Mouse (Mus musculus) MEL (cell line): ENCODE measurements around the gene Spef1. TPM values are rescaled to one million over a fixed set of nuclear protein-coding genes. Genes with fewer than 3 reads are reported as not detected.
A peak's percentile ranks its signal among the peaks of the same experiment; 100 is the strongest.

Experiments
- DNase-seq: peaks from one replicate; pipeline ENCODE4 v3.0.0; 2011; ENCODE audit warnings: low read depth, low spot score
- H3K27ac ChIP-seq: 2 replicates; pipeline ENCODE4 v1.5.1; 2012; ENCODE audit warnings: low read depth, mild to moderate bottlenecking, control low read depth, low read length, moderate library complexity; ENCODE audit not compliant: control insufficient read depth
- H3K27me3 ChIP-seq, 2 experiments: fragments of 150-350 bp in 1 of 2; sonication (generic) in 1 of 2; 2 replicates each; pipeline ENCODE4 v1.6.1; 2012; ENCODE audit warnings: low read length in 2 of 2, mild to moderate bottlenecking in 2 of 2, improper control_type of control experiment in 1 of 2, moderate library complexity in 1 of 2; ENCODE audit not compliant: insufficient read depth in 2 of 2, control insufficient read depth in 1 of 2
- H3K36me3 ChIP-seq, 2 experiments: 2 replicates each; pipeline ENCODE4 v1.6.1; 2012 to 2014; ENCODE audit warnings: low read length in 2 of 2, improper control_type of control experiment in 1 of 2, inconsistent platforms in 1 of 2, mild to moderate bottlenecking in 1 of 2; ENCODE audit not compliant: insufficient read depth in 2 of 2, control insufficient read depth in 1 of 2
- H3K4me1 ChIP-seq, 2 experiments: fragments of 150-350 bp in 1 of 2; sonication (generic) in 1 of 2; 2 replicates each; pipeline ENCODE4 v1.6.1; 2012; ENCODE audit warnings: low read length in 2 of 2, improper control_type of control experiment in 1 of 2, mild to moderate bottlenecking in 1 of 2; ENCODE audit not compliant: insufficient read depth in 2 of 2, control insufficient read depth in 1 of 2
- H3K4me3 ChIP-seq, 2 experiments: fragments of 150-350 bp in 1 of 2; sonication (generic) in 1 of 2; 2 replicates each; pipeline ENCODE4 v1.5.1; 2012; ENCODE audit warnings: low read depth in 2 of 2, low read length in 2 of 2, mild to moderate bottlenecking in 2 of 2, moderate library complexity in 2 of 2, control low read depth in 1 of 2, improper control_type of control experiment in 1 of 2; ENCODE audit not compliant: control insufficient read depth in 1 of 2, insufficient read depth in 1 of 2
- H3K79me2 ChIP-seq: 2 replicates; pipeline ENCODE4 v1.6.1; 2012; ENCODE audit warnings: mild to moderate bottlenecking, low read length, moderate library complexity; ENCODE audit not compliant: control insufficient read depth, poor library complexity, insufficient read depth
- H3K9ac ChIP-seq: 2 replicates; pipeline ENCODE4 v1.6.1; 2012; ENCODE audit warnings: low read depth, mild to moderate bottlenecking, control low read depth, low read length, moderate library complexity; ENCODE audit not compliant: control insufficient read depth, poor library complexity, severe bottlenecking
- H3K9me3 ChIP-seq: fragments of 150-350 bp; sonication (generic); replicated peaks from 2 replicates; pipeline ENCODE4 v1.6.1; 2012; ENCODE audit warnings: mild to moderate bottlenecking, low read length, improper control_type of control experiment, moderate library complexity; ENCODE audit not compliant: insufficient read depth
- CTCF ChIP-seq, 3 experiments: IDR thresholded peaks in 2 of 3; conservative IDR thresholded peaks in 1 of 3; 2 replicates each; pipeline ENCODE4 v1.5.1; 2011 to 2012; ENCODE audit warnings: low read length in 3 of 3, low read depth in 2 of 3, mild to moderate bottlenecking in 2 of 3, improper control_type of control experiment in 1 of 3, inconsistent platforms in 1 of 3, mixed read lengths in 1 of 3, moderate library complexity in 1 of 3; ENCODE audit not compliant: control insufficient read depth in 1 of 3, insufficient read depth in 1 of 3, poor library complexity in 1 of 3, severe bottlenecking in 1 of 3
- EP300 ChIP-seq, 2 experiments: IDR thresholded peaks; 2 replicates each; pipeline ENCODE4 v1.6.1; 2011; ENCODE audit warnings: improper control_type of control experiment in 2 of 2, low read length in 2 of 2, low read depth in 1 of 2, mild to moderate bottlenecking in 1 of 2
- ETS1 ChIP-seq: IDR thresholded peaks from 2 replicates; pipeline ENCODE4 v1.6.1; 2012; ENCODE audit warnings: low read depth, mild to moderate bottlenecking, inconsistent platforms, low read length, improper control_type of control experiment, moderate library complexity
- GATA1 ChIP-seq: IDR thresholded peaks from 2 replicates; pipeline ENCODE4 v1.6.1; 2011; ENCODE audit warnings: low read depth, low read length, improper control_type of control experiment
- JUND ChIP-seq: IDR thresholded peaks from 2 replicates; pipeline ENCODE4 v1.6.1; 2011; ENCODE audit warnings: low read depth, mild to moderate bottlenecking, improper control_type of control experiment, low read length
- MAFK ChIP-seq: IDR thresholded peaks from 2 replicates; pipeline ENCODE4 v1.6.1; 2011; ENCODE audit warnings: low read depth, mild to moderate bottlenecking, low read length, improper control_type of control experiment, borderline replicate concordance
- MAX ChIP-seq: IDR thresholded peaks from 2 replicates; pipeline ENCODE4 v1.6.1; 2011; ENCODE audit warnings: low read length, improper control_type of control experiment
- MEF2A ChIP-seq: IDR thresholded peaks from 2 replicates; pipeline ENCODE4 v1.6.1; 2014; ENCODE audit warnings: low read depth, mild to moderate bottlenecking, inconsistent platforms, low read length, improper control_type of control experiment; ENCODE audit not compliant: poor library complexity, insufficient replicate concordance, severe bottlenecking; ENCODE audit errors: extremely low read depth
- MXI1 ChIP-seq: IDR thresholded peaks from 2 replicates; pipeline ENCODE4 v1.6.1; 2011; ENCODE audit warnings: mild to moderate bottlenecking, low read depth, low read length, improper control_type of control experiment
- MYB ChIP-seq: IDR thresholded peaks from 2 replicates; pipeline ENCODE4 v1.6.1; 2011; ENCODE audit warnings: mild to moderate bottlenecking, low read depth, low read length, improper control_type of control experiment
- MYC ChIP-seq: IDR thresholded peaks from 2 replicates; pipeline ENCODE4 v1.6.1; 2011; ENCODE audit warnings: low read depth, mild to moderate bottlenecking, low read length, improper control_type of control experiment, moderate library complexity
- NELFE ChIP-seq: IDR thresholded peaks from 2 replicates; pipeline ENCODE4 v1.6.1; 2011; ENCODE audit warnings: low read depth, low read length, improper control_type of control experiment
- NRF1 ChIP-seq: IDR thresholded peaks from 2 replicates; pipeline ENCODE4 v1.6.1; 2014; ENCODE audit warnings: low read depth, mild to moderate bottlenecking, inconsistent platforms, low read length, improper control_type of control experiment, moderate library complexity; ENCODE audit not compliant: poor library complexity, insufficient read depth, severe bottlenecking
- POLR2A ChIP-seq, 2 experiments: IDR thresholded peaks; 2 replicates each; pipeline ENCODE4 v1.6.1; 2011 to 2012; ENCODE audit warnings: low read length in 2 of 2, mild to moderate bottlenecking in 2 of 2, control low read depth in 1 of 2, improper control_type of control experiment in 1 of 2, low read depth in 1 of 2, moderate library complexity in 1 of 2; ENCODE audit not compliant: control insufficient read depth in 1 of 2, insufficient read depth in 1 of 2, poor library complexity in 1 of 2
- POLR2AphosphoS2 ChIP-seq: IDR thresholded peaks from 2 replicates; pipeline ENCODE4 v1.6.1; 2011; ENCODE audit warnings: low read length, improper control_type of control experiment
- RCOR1 ChIP-seq: IDR thresholded peaks from 2 replicates; pipeline ENCODE4 v1.6.1; 2012; ENCODE audit warnings: low read depth, mild to moderate bottlenecking, inconsistent platforms, low read length, improper control_type of control experiment
- SIN3A ChIP-seq: IDR thresholded peaks from 2 replicates; pipeline ENCODE4 v1.6.1; 2012; ENCODE audit warnings: low read length, improper control_type of control experiment, inconsistent platforms
- TAL1 ChIP-seq: IDR thresholded peaks from 2 replicates; pipeline ENCODE4 v1.6.1; 2012; ENCODE audit warnings: mild to moderate bottlenecking, inconsistent platforms, low read length, moderate library complexity, mixed read lengths
- TCF12 ChIP-seq: IDR thresholded peaks from 2 replicates; pipeline ENCODE4 v1.6.1; 2014; ENCODE audit warnings: low read depth, mild to moderate bottlenecking, inconsistent platforms, low read length, improper control_type of control experiment, moderate library complexity
- UBTF ChIP-seq: IDR thresholded peaks from 2 replicates; pipeline ENCODE4 v1.6.1; 2012; ENCODE audit warnings: low read depth, mild to moderate bottlenecking, inconsistent platforms, low read length, improper control_type of control experiment, moderate library complexity, borderline replicate concordance; ENCODE audit not compliant: insufficient read depth
- USF1 ChIP-seq: IDR thresholded peaks from 2 replicates; pipeline ENCODE4 v1.6.1; 2014; ENCODE audit warnings: low read depth, mild to moderate bottlenecking, inconsistent platforms, low read length, improper control_type of control experiment, moderate library complexity
- ZC3H11A ChIP-seq: IDR thresholded peaks from 2 replicates; pipeline ENCODE4 v1.6.1; 2012; ENCODE audit warnings: low read depth, mild to moderate bottlenecking, inconsistent platforms, low read length, improper control_type of control experiment
- ZMIZ1 ChIP-seq: IDR thresholded peaks from 2 replicates; pipeline ENCODE4 v1.6.1; 2012; ENCODE audit warnings: low read depth, mild to moderate bottlenecking, inconsistent platforms, low read length, improper control_type of control experiment, moderate library complexity
- ZNF384 ChIP-seq: IDR thresholded peaks from 2 replicates; pipeline ENCODE4 v1.6.1; 2012; ENCODE audit warnings: low read depth, mild to moderate bottlenecking, inconsistent platforms, low read length, improper control_type of control experiment
- polyA plus RNA-seq, 2 experiments: library from polyadenylated mRNA; stranded (reverse) in 1 of 2; unstranded in 1 of 2; fragments of >175 nt in 1 of 2; fragments of >200 nt in 1 of 2; gene quantifications; 2 replicates each; pipeline versions ENCODE4 v1.2.1 to v1.2.4; 2012; ENCODE audit warnings: low replicate concordance in 2 of 2, low read depth in 1 of 2; ENCODE audit not compliant: insufficient read length in 2 of 2, insufficient read depth in 1 of 2, missing spikeins in 1 of 2
- total RNA-seq: library from RNA; depleted of rRNA; stranded (reverse); fragments of 300-350 nt; gene quantifications from 2 replicates; pipeline ENCODE4 v1.2.3, GENCODE M21; 2012

Gene Spef1
- total and polyA plus RNA-seq, 3 experiments: 1.2 to 1.8 TPM; not detected in 1

DNA sequence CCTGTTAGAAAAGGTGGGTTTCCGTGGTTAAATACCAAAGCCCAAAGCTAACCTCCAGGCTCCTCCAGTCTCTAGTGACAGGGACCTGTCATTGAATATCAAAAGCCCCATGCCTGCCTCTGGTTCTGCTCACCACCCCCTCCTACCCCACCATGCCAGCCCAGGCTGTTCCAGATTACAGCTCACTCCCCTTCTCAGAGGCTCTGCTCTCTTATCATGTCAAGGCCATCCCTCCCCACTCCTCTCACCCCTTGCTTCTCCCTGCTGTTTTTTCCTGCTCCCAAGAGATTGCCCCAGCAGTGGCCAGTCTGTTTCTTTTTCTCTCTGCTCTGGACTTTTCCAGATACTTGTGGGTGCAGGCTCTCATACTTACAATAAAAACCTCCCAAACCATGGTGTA is 36.5 kb upstream of the Spef1 start:
- H3K4me3 ChIP-seq: no peak overlapping the region
- H3K27me3 ChIP-seq: no peaks in the 10 kb centered on the region
- no peak overlapping the region for H3K9ac ChIP-seq
- no peak overlapping the region for H3K27ac ChIP-seq
- peaks cover 0 to 24% of the 10 kb centered on the region in 2 experiments; a peak in 2 of 4 replicates for H3K36me3 ChIP-seq
- no peaks in the 10 kb centered on the region for H3K79me2 ChIP-seq
- no peak for TF ChIP-seq ZNF384
- no peak for TF ChIP-seq MAFK
- TF ChIP-seq MYB: no peak
- TF ChIP-seq MEF2A: no peak
- no peak for TF ChIP-seq ETS1
- TF ChIP-seq UBTF: no peak
- TF ChIP-seq ZC3H11A: no peak
- no peak for TF ChIP-seq RCOR1
- TF ChIP-seq MXI1: no peak
- TF ChIP-seq JUND: no peak
- TF ChIP-seq CTCF (IDR thresholded peaks at IDR 0.05 in 2 of 3, conservative IDR thresholded peaks at IDR 0.05 in 1 of 3; ENCODE audit: control insufficient read depth in 1 of 3, insufficient read depth in 1 of 3, low read depth in 2 of 3, low read length in 3 of 3, poor library complexity in 1 of 3, severe bottlenecking in 1 of 3): no peak
- TF ChIP-seq POLR2A (IDR thresholded peaks at IDR 0.05; ENCODE audit: control insufficient read depth in 1 of 2, insufficient read depth in 1 of 2, low read depth in 1 of 2, low read length in 2 of 2, poor library complexity in 1 of 2): no peak
- TF ChIP-seq TCF12: 0 out of 2 replicates have a peak, but pooled peaks have one; percentile 14
- no peak for TF ChIP-seq SIN3A
- peak; percentile 42 for TF ChIP-seq TAL1
- TF ChIP-seq USF1: no peak
- no peak for TF ChIP-seq MYC
- TF ChIP-seq GATA1: peak; percentile 36; the same call in 1 of the 2 replicates
- TF ChIP-seq ZMIZ1: no peak
- peak; percentile 9 to 47; a peak in 1 of 4 replicates for TF ChIP-seq EP300 (IDR thresholded peaks at IDR 0.05; ENCODE audit: low read depth in 1 of 2, low read length in 2 of 2)
- TF ChIP-seq MAX: no peak
- TF ChIP-seq NRF1: no peak
- TF ChIP-seq NELFE: no peak
- no peak for TF ChIP-seq POLR2AphosphoS2
- TF ChIP-seq, all 39 proteins: peak for 4
- Histone ChIP-seq H3K9me3 (no peaks in the 10 kb centered on the region), H3K4me1 (peaks cover 17 to 39% of the 10 kb centered on the region in 2 experiments)
- peak; percentile 49 for DNase-seq
